Mouse (Mus musculus): ENCODE results near the gene Luzp1. TPM values are rescaled to one million over a fixed set of nuclear protein-coding genes. Genes with fewer than 3 reads are reported as not detected.

Gene Luzp1
- polyA plus RNA-seq, 1 experiment from 2014 or later, result 115 TPM

DNA sequence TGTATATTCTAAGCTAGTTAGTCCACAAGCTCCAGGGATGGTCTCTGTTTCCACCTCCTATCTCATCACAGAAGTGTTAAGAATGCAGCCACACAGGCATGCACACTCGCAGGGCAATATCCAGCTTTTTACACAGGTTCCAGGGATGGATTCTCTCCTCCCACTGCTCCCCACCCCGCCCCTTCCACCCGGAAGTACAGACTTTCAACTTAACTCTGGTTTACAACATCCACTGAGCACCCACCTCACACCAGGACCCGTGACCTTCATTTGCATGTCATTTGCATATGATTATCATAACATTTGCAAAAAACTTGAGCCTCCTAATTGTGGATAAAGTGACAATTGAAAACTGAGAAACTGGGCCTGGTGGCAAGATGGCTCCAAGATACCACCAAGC is 25.0 kb upstream of the Luzp1 start:
- H3K4me2 ChIP-seq (ENCODE audit: low read depth, low read length), result no peak overlapping the region
- no peaks in the 10 kb centered on the region for H3K36me3 ChIP-seq (ENCODE audit: control insufficient read depth, insufficient read depth, low read length)
- ATAC-seq, result no peak
- no peaks in the 10 kb centered on the region for H3K27me3 ChIP-seq (replicated peaks; ENCODE audit: control insufficient read depth, insufficient read depth, low read length)
- H3K27ac ChIP-seq (ENCODE audit: low read length), result no peak overlapping the region
- 71% methylated on average over 4 of the region's 4 CpGs for WGBS
- H3K9ac ChIP-seq (ENCODE audit: low read depth, low read length), result no peak overlapping the region
- no peak overlapping the region for H3K4me3 ChIP-seq (ENCODE audit: low read length)
- H3K9me3 ChIP-seq (ENCODE audit: control insufficient read depth, low read length), result no peaks in the 10 kb centered on the region
- H3K4me1 ChIP-seq (ENCODE audit: control insufficient read depth, insufficient read depth, low read length), result no peaks in the 10 kb centered on the region

DNA sequence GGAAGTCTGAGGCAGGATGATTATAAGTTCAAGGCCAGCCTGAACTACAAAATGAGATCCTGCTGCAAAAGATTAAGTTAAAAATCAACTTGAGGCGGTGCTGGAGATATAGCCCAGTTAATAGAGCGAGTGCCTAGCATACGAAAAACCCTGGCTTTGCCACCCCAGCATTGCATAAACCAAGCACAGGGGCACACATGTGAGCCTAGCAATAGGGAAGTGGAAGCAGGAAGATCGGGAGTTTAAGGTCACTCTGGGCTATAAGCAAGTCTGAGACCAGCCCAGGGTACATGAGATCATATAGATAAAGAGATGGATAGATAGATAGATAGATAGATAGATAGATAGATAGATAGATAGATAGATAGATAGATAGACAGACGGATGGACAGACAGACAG is 19.8 kb upstream of the Luzp1 start:
- Histone ChIP-seq H3K27me3 (replicated peaks; ENCODE audit: control insufficient read depth, insufficient read depth, low read length) (no peaks in the 10 kb centered on the region), H3K4me3 (ENCODE audit: low read length) (no peak overlapping the region), H3K9me3 (ENCODE audit: control insufficient read depth, low read length) (no peaks in the 10 kb centered on the region), H3K27ac (ENCODE audit: low read length) (no peak overlapping the region), H3K4me2 (ENCODE audit: low read depth, low read length) (no peak overlapping the region), H3K4me1 (ENCODE audit: control insufficient read depth, insufficient read depth, low read length) (peaks cover 9% of the 10 kb centered on the region), H3K36me3 (ENCODE audit: control insufficient read depth, insufficient read depth, low read length) (no peaks in the 10 kb centered on the region), H3K9ac (ENCODE audit: low read depth, low read length) (no peak overlapping the region)
- ATAC-seq, result no peak
- WGBS, result 73% methylated on average over 5 of the region's 5 CpGs

DNA sequence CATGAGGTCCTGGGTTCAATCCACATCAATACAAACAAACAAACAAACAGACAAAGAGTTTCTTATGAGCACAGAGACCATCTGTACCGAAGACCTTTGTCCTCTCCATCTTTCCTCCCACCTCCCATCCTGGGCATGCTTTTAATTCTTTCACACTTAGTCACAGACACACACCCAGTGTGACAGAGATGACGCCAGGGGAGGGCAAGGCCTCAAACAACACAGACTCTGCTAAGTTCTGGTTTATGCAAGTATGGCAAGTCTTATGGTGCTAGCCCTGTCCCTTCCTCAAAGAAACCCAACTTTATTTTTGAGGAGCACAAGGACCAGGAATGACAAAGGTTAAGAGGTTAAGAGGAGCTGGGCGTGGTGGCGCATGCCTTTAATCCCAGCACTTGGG is 19.3 kb upstream of the Luzp1 start:
- no peak overlapping the region for H3K4me2 ChIP-seq (ENCODE audit: low read depth, low read length)
- H3K9me3 ChIP-seq (ENCODE audit: control insufficient read depth, low read length), result no peaks in the 10 kb centered on the region
- no peak overlapping the region for H3K9ac ChIP-seq (ENCODE audit: low read depth, low read length)
- no peak overlapping the region for H3K27ac ChIP-seq (ENCODE audit: low read length)
- no peak overlapping the region for H3K4me3 ChIP-seq (ENCODE audit: low read length)
- no peaks in the 10 kb centered on the region for H3K27me3 ChIP-seq (replicated peaks; ENCODE audit: control insufficient read depth, insufficient read depth, low read length)
- H3K36me3 ChIP-seq (ENCODE audit: control insufficient read depth, insufficient read depth, low read length), result no peaks in the 10 kb centered on the region
- 77% methylated on average over 4 of the region's 4 CpGs for WGBS
- ATAC-seq, result no peak; the same call in 1 of the 2 replicates
- H3K4me1 ChIP-seq (ENCODE audit: control insufficient read depth, insufficient read depth, low read length), result peaks cover 9% of the 10 kb centered on the region

- H3K4me1 ChIP-seq (ENCODE audit: control insufficient read depth, insufficient read depth, low read length), result peaks cover 9% of the 10 kb centered on the region
- no peak overlapping the region for H3K9ac ChIP-seq (ENCODE audit: low read depth, low read length)
- H3K4me3 ChIP-seq (ENCODE audit: low read length), result no peak overlapping the region
- ATAC-seq, result peak; percentile 83
- no peaks in the 10 kb centered on the region for H3K9me3 ChIP-seq (ENCODE audit: control insufficient read depth, low read length)
- 13% methylated on average over 6 of the region's 6 CpGs for WGBS
- H3K4me2 ChIP-seq (ENCODE audit: low read depth, low read length), result no peak overlapping the region
- H3K36me3 ChIP-seq (ENCODE audit: control insufficient read depth, insufficient read depth, low read length), result no peaks in the 10 kb centered on the region
- peak overlapping the region; percentile 75 for H3K27ac ChIP-seq (ENCODE audit: low read length)
- no peaks in the 10 kb centered on the region for H3K27me3 ChIP-seq (replicated peaks; ENCODE audit: control insufficient read depth, insufficient read depth, low read length)
These were observed 18.0 kb upstream of the Luzp1 start for GRCm38 (mm10) chr4:136451564-136451963.

GRCm38 (mm10) chr4:136452286-136452685 is 17.3 kb upstream of the Luzp1 start:
- Histone ChIP-seq H3K9me3 (ENCODE audit: control insufficient read depth, low read length) (no peaks in the 10 kb centered on the region), H3K36me3 (ENCODE audit: control insufficient read depth, insufficient read depth, low read length) (no peaks in the 10 kb centered on the region), H3K4me1 (ENCODE audit: control insufficient read depth, insufficient read depth, low read length) (peaks cover 9% of the 10 kb centered on the region), H3K27ac (ENCODE audit: low read length) (peak overlapping the region; percentile 75), H3K4me3 (ENCODE audit: low read length) (no peak overlapping the region), H3K27me3 (replicated peaks; ENCODE audit: control insufficient read depth, insufficient read depth, low read length) (no peaks in the 10 kb centered on the region), H3K4me2 (ENCODE audit: low read depth, low read length) (no peak overlapping the region), H3K9ac (ENCODE audit: low read depth, low read length) (no peak overlapping the region)
- WGBS, result 79% methylated on average over 3 of the region's 3 CpGs
- 0 out of 2 replicates have a peak, but pooled peaks have one; percentile 12 for ATAC-seq

- H3K9ac ChIP-seq (ENCODE audit: low read depth, low read length), result no peak overlapping the region
- H3K27ac ChIP-seq (ENCODE audit: low read length), result no peak overlapping the region
- ATAC-seq, result peak; percentile 84
- H3K9me3 ChIP-seq (ENCODE audit: control insufficient read depth, low read length), result no peaks in the 10 kb centered on the region
- H3K4me2 ChIP-seq (ENCODE audit: low read depth, low read length), result no peak overlapping the region
- peaks cover 9% of the 10 kb centered on the region for H3K4me1 ChIP-seq (ENCODE audit: control insufficient read depth, insufficient read depth, low read length)
- 38% methylated on average over 5 of the region's 5 CpGs for WGBS
- no peaks in the 10 kb centered on the region for H3K36me3 ChIP-seq (ENCODE audit: control insufficient read depth, insufficient read depth, low read length)
- H3K4me3 ChIP-seq (ENCODE audit: low read length), result no peak overlapping the region
- no peaks in the 10 kb centered on the region for H3K27me3 ChIP-seq (replicated peaks; ENCODE audit: control insufficient read depth, insufficient read depth, low read length)
These were observed 16.8 kb upstream of the Luzp1 start for GRCm38 (mm10) chr4:136452792-136453191.

- no peak for ATAC-seq
- Histone ChIP-seq H3K36me3 (ENCODE audit: control insufficient read depth, insufficient read depth, low read length) (no peaks in the 10 kb centered on the region), H3K4me1 (ENCODE audit: control insufficient read depth, insufficient read depth, low read length) (peaks cover 9% of the 10 kb centered on the region), H3K4me3 (ENCODE audit: low read length) (peak overlapping the region; percentile 41), H3K27ac (ENCODE audit: low read length) (no peak overlapping the region), H3K9ac (ENCODE audit: low read depth, low read length) (0 out of 2 replicates have a peak overlapping the region, but pooled peaks have one; percentile 39), H3K9me3 (ENCODE audit: control insufficient read depth, low read length) (no peaks in the 10 kb centered on the region), H3K27me3 (replicated peaks; ENCODE audit: control insufficient read depth, insufficient read depth, low read length) (no peaks in the 10 kb centered on the region), H3K4me2 (ENCODE audit: low read depth, low read length) (peak overlapping the region; percentile 68)
- 5% methylated on average over 10 of the region's 10 CpGs for WGBS
These were observed 14.7 kb upstream of the Luzp1 start for GRCm38 (mm10) chr4:136454850-136455260.

DNA sequence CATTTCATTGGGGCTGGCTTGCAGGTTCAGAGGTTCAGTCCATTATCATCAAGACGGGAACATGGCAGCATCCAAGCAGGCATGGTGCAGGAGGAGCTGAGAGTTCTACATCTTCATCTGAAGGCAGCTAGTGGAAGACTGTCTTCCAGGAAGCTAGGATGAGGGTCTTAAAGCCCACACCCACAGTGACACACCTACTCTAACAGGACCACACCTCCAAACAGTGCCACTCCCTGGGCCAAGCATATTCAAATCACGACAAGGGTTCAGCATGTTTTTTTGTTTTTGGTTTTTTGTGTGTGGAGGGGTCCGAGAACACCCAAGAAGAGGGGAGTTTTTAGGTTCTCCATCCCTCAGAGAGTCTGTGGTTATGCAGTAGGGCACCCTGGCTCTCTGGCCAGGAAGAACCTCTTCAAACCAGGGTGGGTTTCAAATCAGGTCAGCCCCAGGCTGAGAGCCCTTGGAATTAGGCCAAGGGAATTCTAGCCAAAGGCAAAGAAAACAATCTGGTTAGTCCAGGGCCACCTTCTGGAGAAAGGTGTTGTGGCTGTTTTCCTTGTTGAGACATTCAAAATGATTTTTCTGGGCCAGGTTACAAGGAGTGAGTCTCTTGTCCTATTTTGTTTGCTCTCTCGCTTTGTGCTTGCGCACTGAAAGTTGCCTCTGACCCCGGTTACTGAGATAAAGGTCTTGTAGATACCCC is 12.9 kb upstream of the Luzp1 start:
- 88% methylated on average over 6 of the region's 6 CpGs for WGBS
- Histone ChIP-seq H3K4me2 (ENCODE audit: low read depth, low read length) (no peak overlapping the region), H3K27ac (ENCODE audit: low read length) (no peak overlapping the region), H3K27me3 (replicated peaks; ENCODE audit: control insufficient read depth, insufficient read depth, low read length) (no peaks in the 10 kb centered on the region), H3K9me3 (ENCODE audit: control insufficient read depth, low read length) (no peaks in the 10 kb centered on the region), H3K4me1 (ENCODE audit: control insufficient read depth, insufficient read depth, low read length) (peaks cover 11% of the 10 kb centered on the region), H3K4me3 (ENCODE audit: low read length) (no peak overlapping the region), H3K9ac (ENCODE audit: low read depth, low read length) (no peak overlapping the region), H3K36me3 (ENCODE audit: control insufficient read depth, insufficient read depth, low read length) (no peaks in the 10 kb centered on the region)
- ATAC-seq, result no peak

- no peak for ATAC-seq
- no peaks in the 10 kb centered on the region for H3K27me3 ChIP-seq (replicated peaks; ENCODE audit: control insufficient read depth, insufficient read depth, low read length)
These were observed 11.3 kb upstream of the Luzp1 start for GRCm38 (mm10) chr4:136458276-136458675.

DNA sequence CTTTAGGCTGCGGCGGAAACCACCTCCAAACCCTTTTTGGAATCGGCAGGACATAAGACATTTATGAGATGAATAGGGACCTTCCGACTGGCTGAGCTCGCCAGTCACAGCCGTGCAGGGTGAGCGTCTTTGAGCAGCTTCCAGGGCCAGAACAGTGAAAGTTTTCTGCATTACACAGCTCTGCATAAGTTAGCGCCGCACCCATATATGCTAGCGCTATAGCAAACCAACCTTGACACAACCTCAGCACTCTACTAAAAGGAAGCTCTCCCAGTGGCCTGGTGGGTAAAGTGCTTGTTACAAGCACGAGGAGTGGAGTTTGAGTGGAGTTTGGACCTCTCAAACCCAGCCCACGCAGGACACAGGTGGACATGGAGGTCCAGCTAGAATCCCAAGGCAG is 10.4 kb upstream of the Luzp1 start:
- Histone ChIP-seq H3K9me3 (ENCODE audit: control insufficient read depth, low read length) (no peaks in the 10 kb centered on the region), H3K27ac (ENCODE audit: low read length) (no peak overlapping the region), H3K4me2 (ENCODE audit: low read depth, low read length) (no peak overlapping the region), H3K4me1 (ENCODE audit: control insufficient read depth, insufficient read depth, low read length) (peaks cover 9% of the 10 kb centered on the region), H3K4me3 (ENCODE audit: low read length) (no peak overlapping the region), H3K36me3 (ENCODE audit: control insufficient read depth, insufficient read depth, low read length) (no peaks in the 10 kb centered on the region), H3K27me3 (replicated peaks; ENCODE audit: control insufficient read depth, insufficient read depth, low read length) (no peaks in the 10 kb centered on the region), H3K9ac (ENCODE audit: low read depth, low read length) (no peak overlapping the region)
- no peak for ATAC-seq
- 81% methylated on average over 12 of the region's 12 CpGs for WGBS

More at GRCm38 (mm10) chr4:136458276-136458675, 11.3 kb upstream of the Luzp1 start:
- Histone ChIP-seq H3K4me3 (ENCODE audit: low read length) (no peak overlapping the region), H3K36me3 (ENCODE audit: control insufficient read depth, insufficient read depth, low read length) (no peaks in the 10 kb centered on the region), H3K4me1 (ENCODE audit: control insufficient read depth, insufficient read depth, low read length) (peaks cover 8% of the 10 kb centered on the region), H3K27ac (ENCODE audit: low read length) (no peak overlapping the region), H3K9ac (ENCODE audit: low read depth, low read length) (no peak overlapping the region), H3K9me3 (ENCODE audit: control insufficient read depth, low read length) (no peaks in the 10 kb centered on the region), H3K4me2 (ENCODE audit: low read depth, low read length) (no peak overlapping the region)
- WGBS, result 78% methylated on average over 7 of the region's 7 CpGs

All from intestine, embryonic 16.5 days (tissue).